Mouse (Mus musculus): ENCODE measurements around the gene Syt8. TPM values are rescaled to one million over a fixed set of nuclear protein-coding genes. Genes with fewer than 3 reads are reported as not detected.
A peak's percentile ranks its signal among the peaks of the same experiment; 100 is the strongest.

The Syt8 gene
- polyA plus RNA-seq, 1 experiment = 2.5 TPM

GRCm38 (mm10) chr7:142456806-142457205, 22.2 kb downstream of the Syt8 start:
- H3K4me3 ChIP-seq (replicated peaks; ENCODE audit: control insufficient read depth, low read depth, low read length) = no peak overlapping the region
- 84% methylated on average over 3 of the region's 3 CpGs for WGBS
- no peak overlapping the region for H3K27ac ChIP-seq (ENCODE audit: control insufficient read depth, insufficient read depth, low read depth, low read length, poor library complexity)
- H3K4me1 ChIP-seq (ENCODE audit: control insufficient read depth, insufficient read depth, low read length) = peaks cover 10% of the 10 kb centered on the region
- no peak for TF ChIP-seq CTCF (IDR thresholded peaks at IDR 0.05; ENCODE audit: control insufficient read depth, insufficient read depth, low read length)
- TF ChIP-seq POLR2A (IDR thresholded peaks at IDR 0.05; ENCODE audit: borderline replicate concordance, control insufficient read depth, low read depth, low read length) = no peak

- Histone ChIP-seq H3K4me1 (ENCODE audit: control insufficient read depth, insufficient read depth, low read length) (peaks cover 10% of the 10 kb centered on the region), H3K4me3 (replicated peaks; ENCODE audit: control insufficient read depth, low read depth, low read length) (no peak overlapping the region), H3K27ac (ENCODE audit: control insufficient read depth, insufficient read depth, low read depth, low read length, poor library complexity) (peak overlapping the region; percentile 19; the same call in 1 of the 2 replicates)
- no peak for TF ChIP-seq POLR2A (IDR thresholded peaks at IDR 0.05; ENCODE audit: borderline replicate concordance, control insufficient read depth, low read depth, low read length)
- 16% methylated on average over 3 of the region's 3 CpGs for WGBS
Measured at GRCm38 (mm10) chr7:142457227-142457811, 22.7 kb downstream of the Syt8 start.

GRCm38 (mm10) chr7:142458026-142458425, 23.4 kb downstream of the Syt8 start:
- Histone ChIP-seq H3K27ac (ENCODE audit: control insufficient read depth, insufficient read depth, low read depth, low read length, poor library complexity) (peak overlapping the region; percentile 19; the same call in 1 of the 2 replicates), H3K4me3 (replicated peaks; ENCODE audit: control insufficient read depth, low read depth, low read length) (no peak overlapping the region), H3K4me1 (ENCODE audit: control insufficient read depth, insufficient read depth, low read length) (peaks cover 13% of the 10 kb centered on the region)
- WGBS = 26% methylated on average over 2 of the region's 2 CpGs
- TF ChIP-seq CTCF (IDR thresholded peaks at IDR 0.05; ENCODE audit: control insufficient read depth, insufficient read depth, low read length) (no peak), POLR2A (IDR thresholded peaks at IDR 0.05; ENCODE audit: borderline replicate concordance, control insufficient read depth, low read depth, low read length) (no peak)

- no peak overlapping the region for H3K4me3 ChIP-seq (replicated peaks; ENCODE audit: control insufficient read depth, low read depth, low read length)
- H3K4me1 ChIP-seq (ENCODE audit: control insufficient read depth, insufficient read depth, low read length) = peaks cover 15% of the 10 kb centered on the region
- no peak for TF ChIP-seq POLR2A (IDR thresholded peaks at IDR 0.05; ENCODE audit: borderline replicate concordance, control insufficient read depth, low read depth, low read length)
- no peak for TF ChIP-seq CTCF (IDR thresholded peaks at IDR 0.05; ENCODE audit: control insufficient read depth, insufficient read depth, low read length)
- 73% methylated on average over 5 of the region's 5 CpGs for WGBS
- H3K27ac ChIP-seq (ENCODE audit: control insufficient read depth, insufficient read depth, low read depth, low read length, poor library complexity) = no peak overlapping the region; the same call in 1 of the 2 replicates
Measured at GRCm38 (mm10) chr7:142458676-142459298, 24.1 kb downstream of the Syt8 start.

GRCm38 (mm10) chr7:142459299-142459691, 24.6 kb downstream of the Syt8 start:
- peaks cover 15% of the 10 kb centered on the region for H3K4me1 ChIP-seq (ENCODE audit: control insufficient read depth, insufficient read depth, low read length)
- WGBS = 82% methylated on average over 2 of the region's 2 CpGs
- TF ChIP-seq CTCF (IDR thresholded peaks at IDR 0.05; ENCODE audit: control insufficient read depth, insufficient read depth, low read length) (no peak), POLR2A (IDR thresholded peaks at IDR 0.05; ENCODE audit: borderline replicate concordance, control insufficient read depth, low read depth, low read length) (no peak)
- H3K4me3 ChIP-seq (replicated peaks; ENCODE audit: control insufficient read depth, low read depth, low read length) = no peak overlapping the region
- H3K27ac ChIP-seq (ENCODE audit: control insufficient read depth, insufficient read depth, low read depth, low read length, poor library complexity) = no peak overlapping the region

- H3K4me3 ChIP-seq (replicated peaks; ENCODE audit: control insufficient read depth, low read depth, low read length) = peak within 1 kb of the TSS; percentile 90
- peak within 1 kb of the TSS; percentile 89 for H3K27ac ChIP-seq (ENCODE audit: control insufficient read depth, insufficient read depth, low read depth, low read length, poor library complexity)
- 6% methylated on average over 7 of the region's 7 CpGs for WGBS
- peaks cover 17% of the 10 kb centered on the region for H3K4me1 ChIP-seq (ENCODE audit: control insufficient read depth, insufficient read depth, low read length)
- TF ChIP-seq POLR2A (IDR thresholded peaks at IDR 0.05; ENCODE audit: borderline replicate concordance, control insufficient read depth, low read depth, low read length) = peak; percentile 73
- no peak for TF ChIP-seq CTCF (IDR thresholded peaks at IDR 0.05; ENCODE audit: control insufficient read depth, insufficient read depth, low read length)
Measured at GRCm38 (mm10) chr7:142460636-142461077, 26.0 kb downstream of the Syt8 start, which contains the start of gene Lsp1. Gene Lsp1, plus strand, starts transcription at chr7:142460809.

- no peak for TF ChIP-seq CTCF (IDR thresholded peaks at IDR 0.05; ENCODE audit: control insufficient read depth, insufficient read depth, low read length)
- TF ChIP-seq POLR2A (IDR thresholded peaks at IDR 0.05; ENCODE audit: borderline replicate concordance, control insufficient read depth, low read depth, low read length) = no peak
- Histone ChIP-seq H3K4me3 (replicated peaks; ENCODE audit: control insufficient read depth, low read depth, low read length) (peak overlapping the region; percentile 90), H3K4me1 (ENCODE audit: control insufficient read depth, insufficient read depth, low read length) (peaks cover 17% of the 10 kb centered on the region), H3K27ac (ENCODE audit: control insufficient read depth, insufficient read depth, low read depth, low read length, poor library complexity) (peak overlapping the region; percentile 89)
- WGBS = 14% methylated on average over 2 of the region's 2 CpGs
Measured at GRCm38 (mm10) chr7:142461446-142461845, 26.8 kb downstream of the Syt8 start.

GRCm38 (mm10) chr7:142462190-142462589, 27.5 kb downstream of the Syt8 start:
- Histone ChIP-seq H3K27ac (ENCODE audit: control insufficient read depth, insufficient read depth, low read depth, low read length, poor library complexity) (peak overlapping the region; percentile 89), H3K4me3 (replicated peaks; ENCODE audit: control insufficient read depth, low read depth, low read length) (peak overlapping the region; percentile 90), H3K4me1 (ENCODE audit: control insufficient read depth, insufficient read depth, low read length) (peaks cover 14% of the 10 kb centered on the region)
- WGBS = 17% methylated on average over 6 of the region's 6 CpGs
- TF ChIP-seq POLR2A (IDR thresholded peaks at IDR 0.05; ENCODE audit: borderline replicate concordance, control insufficient read depth, low read depth, low read length) (no peak), CTCF (IDR thresholded peaks at IDR 0.05; ENCODE audit: control insufficient read depth, insufficient read depth, low read length) (no peak)
